In genomic region chr16:8008966-8009365, GRCm38 (mm10) we compare ENCODE assay signal across 16 mouse cellular contexts.
DNase-seq lines count a peak whose midpoint lies in the region; ATAC-seq and TF ChIP-seq lines count a peak whose summit lies in the region.
"Had no signal": no experiment of that assay in that cellular context is flagged by ENCODE, and none has a peak within 500 bp of the region (broad histone marks: within the 10 kb centered on the region; RNA-seq: fewer than 3 reads in every experiment).

No protein-coding gene starts in this region.

- no peak overlapping the region for H3K9ac ChIP-seq in lung, embryonic 14.5 days
- H3K9ac ChIP-seq: embryonic facial prominence, embryonic 15.5 days; liver, embryonic 14.5 days; neural tube, embryonic 15.5 days had no signal

- DNase-seq in adrenal gland, postnatal 10 days = peak; percentile 11
- no peak for DNase-seq in adrenal gland, postnatal 25 days
- peak; percentile 74 to 85 for DNase-seq in left cerebral cortex, adult 18-20 months (ENCODE audit: low spot score in 2 of 2)
- no peak for DNase-seq in left cerebral cortex, postnatal 4 days
- peak; percentile 68 to 89 for DNase-seq in frontal cortex, postnatal 36 days (ENCODE audit: low spot score in 2 of 2)
- DNase-seq in lung, embryonic 14.5 days = peak; percentile 16
- DNase-seq in ovary, adult 18-20 months (ENCODE audit: low spot score) = no peak
- DNase-seq: cerebellum, adult 18-20 months; thymus, postnatal 25 days had no signal

- WGBS in lung, embryonic 14.5 days = 51% methylated on average over 3 of the region's 3 CpGs

- H3K9me3 ChIP-seq in lung, embryonic 14.5 days (ENCODE audit: low read depth, low read length) = no peaks in the 10 kb centered on the region
- H3K9me3 ChIP-seq: embryonic facial prominence, embryonic 15.5 days; neural tube, embryonic 15.5 days had no signal

- no peaks in the 10 kb centered on the region for H3K27me3 ChIP-seq in lung, embryonic 14.5 days (ENCODE audit: insufficient read depth, low read length)
- H3K27me3 ChIP-seq: embryonic facial prominence, embryonic 15.5 days; neural tube, embryonic 15.5 days had no signal

- 0 out of 2 replicates have a peak, but pooled peaks have one; percentile 28 for ATAC-seq in lung, embryonic 14.5 days (ENCODE audit: insufficient read depth)
- ATAC-seq in megakaryocyte progenitor cell, adult 5-6 weeks (replicated peaks; ENCODE audit: poor library complexity) = no peak
- ATAC-seq: midbrain, embryonic 16.5 days had no signal

- H3K4me1 ChIP-seq in lung, embryonic 14.5 days (ENCODE audit: insufficient read depth) = no peaks in the 10 kb centered on the region
- H3K4me1 ChIP-seq: embryonic facial prominence, embryonic 15.5 days; neural tube, embryonic 15.5 days had no signal

- intact Hi-C loops in left cerebral cortex, postnatal 4 days (cut with DNase I) = no loop called here

- H3K27ac ChIP-seq in lung, embryonic 14.5 days (ENCODE audit: low read depth) = no peak overlapping the region
- H3K27ac ChIP-seq: embryonic facial prominence, embryonic 15.5 days; kidney, postnatal 0 days; liver, embryonic 14.5 days; neural tube, embryonic 15.5 days had no signal

- no peak overlapping the region for H3K4me3 ChIP-seq in lung, embryonic 14.5 days (ENCODE audit: low read depth, low read length)
- H3K4me3 ChIP-seq: embryonic facial prominence, embryonic 15.5 days; neural tube, embryonic 15.5 days had no signal

- H3K4me2 ChIP-seq in lung, embryonic 14.5 days = no peak overlapping the region
- H3K4me2 ChIP-seq: embryonic facial prominence, embryonic 15.5 days; neural tube, embryonic 15.5 days had no signal

- no peak for TF ChIP-seq CTCF in lung, embryonic 14.5 days (IDR thresholded peaks at IDR 0.05; ENCODE audit: low read depth)

- H3K36me3 ChIP-seq in lung, embryonic 14.5 days (ENCODE audit: insufficient read depth) = no peaks in the 10 kb centered on the region
- H3K36me3 ChIP-seq: embryonic facial prominence, embryonic 15.5 days; G1E; neural tube, embryonic 15.5 days had no signal

Comparison
In these comparisons a context has a peak if more than half of its experiments do, and no peak if none do; other contexts are left out.
1. DNase-seq: peak in adrenal gland, postnatal 10 days (single experiment), left cerebral cortex, adult 18-20 months (2 of 2), frontal cortex, postnatal 36 days (2 of 2) and lung, embryonic 14.5 days (single experiment); none in adrenal gland, postnatal 25 days (single experiment), left cerebral cortex, postnatal 4 days (single experiment) and ovary, adult 18-20 months (single experiment).